Mouse (Mus musculus) right cerebral cortex, adult 2 months (tissue): ENCODE measurements at regions not wholly inside any gene's neighbourhood (a gene's known extent, or its start where the extent isn't known, plus 50 kb on each side); places are given as distances from the start of the nearest gene placed in this dataset.

ENCODE experiments used
- DNase-seq, 2 experiments: peaks; one replicate each; pipeline ENCODE4 v3.0.0; 2021 to 2022; ENCODE audit warnings: low spot score in 2 of 2

GRCm38 (mm10) chr15:62221024-62221819 is 1298.4 kb upstream of the A1bg start:
- DNase-seq = no peak

GRCm38 (mm10) chr15:62220620-62221019 is 1297.8 kb upstream of the A1bg start:
- DNase-seq = no peak

GRCm38 (mm10) chr15:62219934-62220540 is 1297.2 kb upstream of the A1bg start:
- no peak for DNase-seq

GRCm38 (mm10) chr15:62218346-62219080 is 1295.7 kb upstream of the A1bg start:
- DNase-seq = no peak

GRCm38 (mm10) chr15:62216688-62217477 is 1294.1 kb upstream of the A1bg start:
- no peak for DNase-seq

- no peak for DNase-seq
Measured at GRCm38 (mm10) chr15:62215616-62216398, 1293.0 kb upstream of the A1bg start.

- DNase-seq = no peak
Measured at GRCm38 (mm10) chr15:62214300-62214699, 1291.5 kb upstream of the A1bg start.

GRCm38 (mm10) chr15:62212283-62212910 is 1289.6 kb upstream of the A1bg start:
- no peak for DNase-seq

GRCm38 (mm10) chr15:62209881-62210481 is 1287.2 kb upstream of the A1bg start:
- DNase-seq = no peak

- no peak for DNase-seq
Measured at GRCm38 (mm10) chr15:62209296-62209695, 1286.5 kb upstream of the A1bg start.

GRCm38 (mm10) chr15:62206502-62206902 is 1283.7 kb upstream of the A1bg start:
- DNase-seq = no peak

- DNase-seq = no peak
Measured at GRCm38 (mm10) chr15:62203951-62204905, 1281.4 kb upstream of the A1bg start.

GRCm38 (mm10) chr15:62202781-62203375 is 1280.1 kb upstream of the A1bg start:
- no peak for DNase-seq

GRCm38 (mm10) chr15:62198721-62199120 is 1275.9 kb upstream of the A1bg start:
- no peak for DNase-seq

- no peak for DNase-seq
Measured at GRCm38 (mm10) chr15:62198194-62198593, 1275.4 kb upstream of the A1bg start.

- no peak for DNase-seq
Measured at GRCm38 (mm10) chr15:62195440-62195839, 1272.6 kb upstream of the A1bg start.

GRCm38 (mm10) chr15:62192706-62193105 is 1269.9 kb upstream of the A1bg start:
- no peak for DNase-seq

GRCm38 (mm10) chr15:62191641-62192040 is 1268.8 kb upstream of the A1bg start:
- DNase-seq = no peak
